Mouse (Mus musculus) thymus, postnatal 25 days (tissue): ENCODE results near the gene Krt25.

Experiments used
- DNase-seq: peaks from one replicate; pipeline ENCODE4 v3.0.0; 2022

Gene Krt25

GRCm38 (mm10) chr11:99275624-99276023 lies 47.1 kb downstream of the Krt25 start:
- no peak for DNase-seq

DNA sequence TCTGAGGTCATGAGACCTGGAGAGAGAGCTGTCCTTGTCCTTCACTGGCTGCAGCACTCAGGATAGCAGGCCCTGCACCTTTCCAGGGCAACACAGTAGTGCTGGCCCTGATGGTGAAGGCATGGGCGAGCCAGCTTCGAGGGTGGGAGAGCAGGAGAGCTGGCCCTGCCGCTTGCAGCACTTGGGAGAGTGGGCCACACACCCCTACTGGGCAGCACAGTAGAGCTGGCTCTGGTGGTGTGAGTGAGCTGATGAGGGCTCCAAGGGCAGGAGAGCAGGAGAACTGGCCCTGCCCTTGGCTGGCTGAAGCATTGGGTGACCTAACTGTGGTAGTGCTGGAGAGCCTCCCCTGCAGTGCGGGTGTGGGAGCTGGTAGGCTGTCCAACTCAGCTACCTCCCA lies 50.0 kb downstream of the Krt25 start:
- no peak for DNase-seq

- DNase-seq: no peak
Measured at GRCm38 (mm10) chr11:99269192-99269591, 53.6 kb downstream of the Krt25 start.

DNA sequence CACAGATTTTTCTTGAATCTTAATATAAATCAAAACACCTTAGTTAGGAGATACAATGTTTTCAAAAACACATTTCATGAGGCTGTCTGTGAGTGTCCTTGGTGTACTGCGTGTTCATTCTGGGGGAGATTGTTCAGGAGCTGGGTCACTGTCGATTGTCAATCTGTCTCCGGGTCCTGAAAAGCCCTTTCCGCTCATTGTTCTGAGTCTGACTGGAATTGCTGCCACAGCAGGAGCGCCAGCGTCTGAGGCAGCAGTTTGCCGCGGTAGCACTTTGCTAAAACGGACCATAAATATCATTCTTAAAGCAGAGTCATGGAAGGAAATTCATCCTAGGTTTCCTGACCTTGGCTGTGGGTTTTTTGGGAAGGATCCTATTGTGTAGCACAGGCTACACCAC lies 57.0 kb downstream of the Krt25 start:
- no peak for DNase-seq
